Mouse (Mus musculus) T-helper 17 cell (primary cell): ENCODE data around the gene Chac1.

ENCODE experiments used
- in situ Hi-C, 2 experiments: fragments of 300-600 bp; cut with MboI, MseI; formaldehyde crosslinking; loops; 1 replicate in 1 of 2; 2 replicates in 1 of 2; pipeline ENCODE4 v1.15.1; 2025; ENCODE audit warnings: high pct_unique_total_duplicates in 2 of 2

The Chac1 gene

GRCm38 (mm10) chr2:119327942-119328526 is 23.0 kb upstream of the Chac1 start:
- in situ Hi-C loops, result no loop called here

GRCm38 (mm10) chr2:119328546-119328945 is 22.5 kb upstream of the Chac1 start:
- in situ Hi-C loops, result no loop called here

GRCm38 (mm10) chr2:119329123-119329817 is 21.8 kb upstream of the Chac1 start:
- in situ Hi-C loops, result no loop called here

- in situ Hi-C loops, result no loop called here
These were observed 20.2 kb upstream of the Chac1 start for GRCm38 (mm10) chr2:119330795-119331194.

GRCm38 (mm10) chr2:119332177-119332661 is 18.8 kb upstream of the Chac1 start:
- in situ Hi-C loops, result no loop called here

GRCm38 (mm10) chr2:119334135-119334534 is 16.9 kb upstream of the Chac1 start:
- in situ Hi-C loops, result no loop called here

GRCm38 (mm10) chr2:119334964-119335525 is 16.0 kb upstream of the Chac1 start:
- in situ Hi-C loops, result no loop called here

- in situ Hi-C loops, result no loop called here
These were observed 15.5 kb upstream of the Chac1 start for GRCm38 (mm10) chr2:119335535-119335934.

GRCm38 (mm10) chr2:119336002-119336401 is 15.0 kb upstream of the Chac1 start:
- in situ Hi-C loops, result no loop called here

- in situ Hi-C loops, result no loop called here
These were observed 14.6 kb upstream of the Chac1 start for GRCm38 (mm10) chr2:119336470-119336869.

GRCm38 (mm10) chr2:119337425-119338265 is 13.4 kb upstream of the Chac1 start:
- in situ Hi-C loops, result no loop called here

- in situ Hi-C loops, result no loop called here
These were observed 6.4 kb upstream of the Chac1 start for GRCm38 (mm10) chr2:119344537-119345138.

GRCm38 (mm10) chr2:119353707-119354106 is 2.7 kb downstream of the Chac1 start:
- in situ Hi-C loops, result no loop called here

- in situ Hi-C loops, result no loop called here
These were observed 4.1 kb downstream of the Chac1 start for GRCm38 (mm10) chr2:119355089-119355488.

GRCm38 (mm10) chr2:119355651-119356050 is 4.6 kb downstream of the Chac1 start:
- in situ Hi-C loops, result no loop called here

- in situ Hi-C loops, result no loop called here
These were observed 5.3 kb downstream of the Chac1 start for GRCm38 (mm10) chr2:119356310-119356709.

GRCm38 (mm10) chr2:119356805-119357204 is 5.8 kb downstream of the Chac1 start:
- in situ Hi-C loops, result no loop called here

- in situ Hi-C loops, result no loop called here
These were observed 7.2 kb downstream of the Chac1 start for GRCm38 (mm10) chr2:119358249-119358648.

- in situ Hi-C loops, result no loop called here
These were observed 8.8 kb downstream of the Chac1 start for GRCm38 (mm10) chr2:119359721-119360291.

GRCm38 (mm10) chr2:119364969-119365368 is 13.9 kb downstream of the Chac1 start:
- in situ Hi-C loops, result no loop called here

GRCm38 (mm10) chr2:119367346-119367745 is 16.3 kb downstream of the Chac1 start:
- in situ Hi-C loops, result no loop called here
